Mouse (Mus musculus) ES-E14 (cell line): Measurements from ENCODE around the gene Bpi. TPM values are rescaled to one million over a fixed set of nuclear protein-coding genes. Genes with fewer than 3 reads are reported as not detected.

Experiments
- DNase-seq: peaks from one replicate; pipeline ENCODE4 v3.0.0-alpha.2; 2013; ENCODE audit warnings: low read depth, low spot score
- H3K27ac ChIP-seq: 2 replicates; pipeline ENCODE4 v1.5.1; 2012; ENCODE audit warnings: low read depth, mild to moderate bottlenecking, low read length, moderate library complexity, mixed read lengths; ENCODE audit not compliant: poor library complexity, insufficient read depth, severe bottlenecking
- H3K36me3 ChIP-seq: 2 replicates; pipeline ENCODE4 v1.6.1; 2012; ENCODE audit warnings: mild to moderate bottlenecking, low read length, moderate library complexity, mixed read lengths; ENCODE audit not compliant: control insufficient read depth, poor library complexity, insufficient read depth, severe bottlenecking
- H3K4me1 ChIP-seq, 2 experiments: fragments of 150-350 bp in 1 of 2; sonication (generic) in 1 of 2; 2 replicates each; pipeline ENCODE4 v1.6.1; 2012; ENCODE audit warnings: low read length in 2 of 2, mild to moderate bottlenecking in 1 of 2, mixed read lengths in 1 of 2; ENCODE audit not compliant: control insufficient read depth in 2 of 2, insufficient read depth in 2 of 2, poor library complexity in 1 of 2
- H3K4me3 ChIP-seq, 2 experiments: fragments of 150-350 bp in 1 of 2; sonication (generic) in 1 of 2; 2 replicates each; pipeline ENCODE4 v1.5.1; 2012; ENCODE audit warnings: low read length in 2 of 2, low read depth in 1 of 2, mild to moderate bottlenecking in 1 of 2, mixed read lengths in 1 of 2; ENCODE audit not compliant: insufficient read depth in 1 of 2, poor library complexity in 1 of 2, severe bottlenecking in 1 of 2
- H3K9ac ChIP-seq: 2 replicates; pipeline ENCODE4 v1.6.1; 2012; ENCODE audit warnings: low read depth, mild to moderate bottlenecking, low read length, mixed read lengths; ENCODE audit not compliant: poor library complexity, insufficient read depth, severe bottlenecking
- H3K9me3 ChIP-seq: fragments of 150-350 bp; sonication (generic); 2 replicates; pipeline ENCODE4 v1.6.1; 2012; ENCODE audit warnings: low read depth, mild to moderate bottlenecking, low read length; ENCODE audit not compliant: control insufficient read depth, insufficient read depth
- CHD2 ChIP-seq: IDR thresholded peaks from 2 replicates; pipeline ENCODE4 v1.6.1; 2014; ENCODE audit warnings: mild to moderate bottlenecking, low read depth, low read length, inconsistent platforms
- HCFC1 ChIP-seq: IDR thresholded peaks from 2 replicates; pipeline ENCODE4 v1.6.1; 2012; ENCODE audit warnings: low read length, inconsistent platforms, borderline replicate concordance; ENCODE audit not compliant: insufficient read depth
- MAFK ChIP-seq: IDR thresholded peaks from 2 replicates; pipeline ENCODE4 v1.6.1; 2014; ENCODE audit warnings: mild to moderate bottlenecking, low read depth, low read length, inconsistent platforms; ENCODE audit not compliant: insufficient read depth
- ZC3H11A ChIP-seq: IDR thresholded peaks from 2 replicates; pipeline ENCODE4 v1.6.1; 2012; ENCODE audit warnings: low read depth, mild to moderate bottlenecking, inconsistent platforms, low read length, borderline replicate concordance
- ZNF384 ChIP-seq: IDR thresholded peaks from 2 replicates; pipeline ENCODE4 v1.6.1; 2012; ENCODE audit warnings: low read depth, low read length, inconsistent platforms
- in situ Hi-C, 2 experiments: fragments of 600-800 bp; cut with MboI; formaldehyde crosslinking; loops; one replicate each; pipeline ENCODE4 v1.15.1; 2025; ENCODE audit warnings: low sequenced_read_pairs in 2 of 2, inconsistent platforms in 1 of 2; ENCODE audit not compliant: unreplicated experiment in 2 of 2
- total RNA-seq: library from RNA; depleted of rRNA; stranded (reverse); fragments of 300-350 nt; gene quantifications from 2 replicates; pipeline ENCODE4 v1.2.3, GENCODE M21; 2012; rRNA removed

Bpi gene
- 0.16 and 0.31 TPM in 2 replicates for total RNA-seq

DNA sequence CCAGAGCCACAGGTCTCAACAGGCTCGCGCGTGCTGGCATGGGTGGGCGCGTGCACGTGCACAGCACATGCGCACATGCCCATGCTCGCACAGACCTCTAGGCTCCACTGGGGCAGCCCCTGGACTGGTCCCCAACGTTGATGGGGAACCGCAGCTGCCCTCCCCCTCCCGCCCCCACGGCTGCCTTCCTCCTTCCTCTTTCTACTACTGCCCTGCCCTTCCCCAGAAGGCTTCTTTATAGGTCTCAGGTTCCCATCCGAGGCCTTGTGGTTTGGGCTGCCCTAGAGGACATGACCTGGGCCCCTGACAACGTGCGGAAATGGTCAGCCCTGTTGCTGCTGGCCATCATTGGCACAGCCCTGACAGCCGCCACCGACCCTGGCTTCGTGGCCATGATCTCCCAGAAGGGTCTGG lies at the start of gene Bpi:
Gene Bpi (plus strand): TSS at position 90 of the 414 bp plus-strand sequence.
- no peak for DNase-seq

DNA sequence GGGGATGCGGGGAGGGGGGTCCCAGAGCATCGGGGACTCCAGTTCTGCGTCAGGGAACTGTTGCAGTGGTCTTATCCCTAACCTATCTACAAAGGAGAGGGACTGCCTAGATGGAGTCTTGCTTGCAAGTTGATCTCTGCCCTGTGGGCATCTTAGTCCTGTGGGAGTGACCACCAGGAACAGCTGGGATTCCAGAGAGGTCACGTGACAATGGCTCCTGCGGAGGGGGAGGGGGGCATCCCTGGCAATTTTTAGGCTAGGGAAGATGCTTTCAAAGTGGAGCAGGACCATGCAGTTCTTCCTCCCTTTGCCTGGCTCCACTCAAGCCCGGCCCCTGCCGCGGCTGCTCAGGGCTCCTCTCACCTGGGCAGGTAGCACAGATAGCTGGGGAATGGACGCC lies 48.1 kb upstream of the Bpi start:
- Histone ChIP-seq H3K4me1 (peaks cover 0 to 4% of the 10 kb centered on the region in 2 experiments; a peak in 1 of 4 replicates), H3K36me3 (no peaks in the 10 kb centered on the region), H3K27ac (no peak overlapping the region), H3K9me3 (no peaks in the 10 kb centered on the region), H3K4me3 (no peak overlapping the region), H3K9ac (no peak overlapping the region)
- DNase-seq = no peak
- in situ Hi-C loops = loop anchor here in 1 of 2 experiments (10.0 kb wide), 2 partner anchors 135 to 605 kb away; no protein-coding TSS in a partner anchor
- TF ChIP-seq MAFK = no peak
- no peak for TF ChIP-seq HCFC1
- TF ChIP-seq ZC3H11A = no peak
- no peak for TF ChIP-seq ZNF384
- no peak for TF ChIP-seq CHD2

More for the DNA sequence above, at the start of gene Bpi:
- Histone ChIP-seq H3K27ac (no peak within 1 kb of the TSS), H3K4me3 (peak within 1 kb of the TSS; percentile 42 to 44), H3K4me1 (peaks cover 3 to 8% of the 10 kb centered on the region in 2 experiments; a peak in 2 of 4 replicates), H3K9ac (peak within 1 kb of the TSS; percentile 26), H3K36me3 (no peaks in the 10 kb centered on the region), H3K9me3 (no peaks in the 10 kb centered on the region)
- in situ Hi-C loops = no loop called here
- TF ChIP-seq ZC3H11A (no peak), MAFK (no peak)

DNA sequence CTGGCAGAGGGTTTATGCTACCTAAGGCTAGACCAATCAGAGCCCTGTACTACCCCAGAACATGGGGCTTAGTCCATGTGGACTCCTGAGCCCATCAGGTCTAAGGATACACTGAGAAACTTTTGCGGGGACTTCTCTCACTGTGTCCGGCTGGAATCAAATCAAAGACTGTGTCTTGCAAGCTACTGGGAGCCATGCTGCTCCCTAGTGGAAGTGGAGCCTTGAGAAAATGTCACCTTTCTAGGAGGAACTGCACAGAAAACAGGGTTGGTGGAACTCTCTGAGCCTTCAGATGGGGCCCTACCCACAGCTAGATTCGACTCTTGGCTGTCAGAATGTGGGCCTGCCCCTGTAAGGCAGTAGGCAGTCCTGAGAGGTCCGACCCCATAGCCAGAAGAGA lies 47.4 kb upstream of the Bpi start:
- Histone ChIP-seq H3K4me3 (no peak overlapping the region), H3K9ac (no peak overlapping the region), H3K9me3 (no peaks in the 10 kb centered on the region), H3K4me1 (peaks cover 0 to 4% of the 10 kb centered on the region in 2 experiments; a peak in 1 of 4 replicates), H3K27ac (no peak overlapping the region), H3K36me3 (no peaks in the 10 kb centered on the region)
- no peak for TF ChIP-seq CHD2
- no peak for TF ChIP-seq ZC3H11A
- TF ChIP-seq HCFC1 = no peak
- TF ChIP-seq MAFK = no peak
- TF ChIP-seq ZNF384 = no peak
- in situ Hi-C loops = no loop called here
- DNase-seq = peak; percentile 78

DNA sequence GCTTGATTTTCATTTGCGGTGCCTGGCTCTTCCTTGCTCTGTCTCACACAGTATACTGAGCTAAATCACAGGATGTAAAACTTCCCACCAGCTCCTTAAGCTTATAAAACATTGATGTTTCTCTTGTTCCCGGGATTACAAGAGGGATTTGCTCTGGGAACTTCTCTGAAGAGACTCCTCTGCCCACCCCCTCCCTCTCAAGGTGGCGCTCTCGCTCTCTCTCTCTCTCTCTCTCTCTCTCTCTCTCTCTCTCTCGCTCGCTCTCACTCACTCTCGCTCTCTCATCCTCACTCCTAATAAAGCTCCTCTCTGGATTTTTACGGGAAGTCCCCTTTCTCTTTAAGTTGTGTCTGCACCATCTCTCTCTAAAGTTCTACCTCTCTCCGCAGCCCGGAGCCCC lies 46.9 kb upstream of the Bpi start:
- H3K36me3 ChIP-seq = no peaks in the 10 kb centered on the region
- no peak overlapping the region for H3K4me3 ChIP-seq
- H3K27ac ChIP-seq = no peak overlapping the region
- H3K9me3 ChIP-seq = no peaks in the 10 kb centered on the region
- peaks cover 0 to 4% of the 10 kb centered on the region in 2 experiments; a peak in 1 of 4 replicates for H3K4me1 ChIP-seq
- TF ChIP-seq MAFK (no peak), ZC3H11A (no peak), HCFC1 (no peak), CHD2 (no peak), ZNF384 (no peak)
- in situ Hi-C loops = no loop called here
- no peak for DNase-seq
- H3K9ac ChIP-seq = no peak overlapping the region
